8 mouse cellular contexts compared by ENCODE assay signal in genomic region chr9:62040008-62040608, GRCm38 (mm10). TPM values are rescaled to one million over a fixed set of nuclear protein-coding genes. Genes with fewer than 3 reads are reported as not detected.
A peak's percentile ranks its signal among the peaks of the same experiment; 100 is the strongest.
DNase-seq lines count a peak whose midpoint lies in the region; ATAC-seq and TF ChIP-seq lines count a peak whose summit lies in the region.

No protein-coding gene starts in this region.

- H3K27ac ChIP-seq in forebrain, embryonic 12.5 days: no peak overlapping the region
- no peak overlapping the region for H3K27ac ChIP-seq in heart, postnatal 0 days (ENCODE audit: low read depth)
- H3K27ac ChIP-seq in liver, postnatal 0 days (ENCODE audit: low read depth): no peak overlapping the region
- H3K27ac ChIP-seq in neural tube, embryonic 14.5 days (ENCODE audit: low read depth, low read length): no peak overlapping the region
- no peak overlapping the region for H3K27ac ChIP-seq in testis, adult 2 months (ENCODE audit: control insufficient read depth, insufficient read depth, low read depth, low read length)

- ATAC-seq in forebrain, embryonic 12.5 days (ENCODE audit: low FRiP score): peak; percentile 77; the same call in 1 of the 2 replicates
- peak; percentile 76 for ATAC-seq in heart, postnatal 0 days (ENCODE audit: insufficient read depth, low read depth)
- ATAC-seq in liver, postnatal 0 days: peak; percentile 40; the same call in 1 of the 2 replicates
- ATAC-seq in neural tube, embryonic 14.5 days (ENCODE audit: low read depth): peak; percentile 79; the same call in 1 of the 2 replicates

- no peaks in the 10 kb centered on the region; the same call in none of the 2 replicates for H3K27me3 ChIP-seq in forebrain, embryonic 12.5 days
- peaks cover 6% of the 10 kb centered on the region; the same call in 1 of the 2 replicates for H3K27me3 ChIP-seq in heart, postnatal 0 days (ENCODE audit: control insufficient read depth, insufficient read depth, low read length)
- H3K27me3 ChIP-seq in liver, postnatal 0 days (ENCODE audit: insufficient read depth, low read length): no peaks in the 10 kb centered on the region
- no peaks in the 10 kb centered on the region for H3K27me3 ChIP-seq in neural tube, embryonic 14.5 days (ENCODE audit: control insufficient read depth, insufficient read depth, low read length)
- H3K27me3 ChIP-seq in testis, adult 2 months (ENCODE audit: control insufficient read depth, insufficient read depth, low read length): no peaks in the 10 kb centered on the region

- TF ChIP-seq EP300 in heart, postnatal 0 days (IDR thresholded peaks at IDR 0.05; ENCODE audit: low read depth): no peak
- TF ChIP-seq EP300 in liver, postnatal 0 days (IDR thresholded peaks at IDR 0.05; ENCODE audit: low read depth): no peak

- peak; percentile 63 for DNase-seq in CD4-positive helper T cell, adult 2 months (ENCODE audit: low read depth, low spot score)
- DNase-seq in brain, embryonic 18.5 days (ENCODE audit: low read depth, low spot score): peak; percentile 60
- DNase-seq in heart, postnatal 0 days (ENCODE audit: low spot score): peak; percentile 82
- peak; percentile 95 to 96 for DNase-seq in kidney, postnatal 4 days
- peak; percentile 87 for DNase-seq in liver, postnatal 0 days

- no peak overlapping the region for H3K9ac ChIP-seq in forebrain, embryonic 12.5 days
- H3K9ac ChIP-seq in heart, postnatal 0 days (replicated peaks; ENCODE audit: low read depth, low read length): no peak overlapping the region
- H3K9ac ChIP-seq in liver, postnatal 0 days (replicated peaks): no peak overlapping the region
- H3K9ac ChIP-seq in neural tube, embryonic 14.5 days (replicated peaks; ENCODE audit: low read depth, low read length): no peak overlapping the region

- WGBS in forebrain, embryonic 12.5 days: 6% methylated on average over 20 of the region's 20 CpGs
- WGBS in heart, postnatal 0 days: 4% methylated on average over 20 of the region's 20 CpGs
- WGBS in liver, postnatal 0 days (ENCODE audit: insufficient replicate concordance): 7% methylated on average over 20 of the region's 20 CpGs
- 5% methylated on average over 20 of the region's 20 CpGs for WGBS in neural tube, embryonic 14.5 days

- H3K36me3 ChIP-seq in forebrain, embryonic 12.5 days (replicated peaks): no peaks in the 10 kb centered on the region
- no peaks in the 10 kb centered on the region for H3K36me3 ChIP-seq in heart, postnatal 0 days (replicated peaks; ENCODE audit: control insufficient read depth, insufficient read depth, low read length)
- no peaks in the 10 kb centered on the region for H3K36me3 ChIP-seq in liver, postnatal 0 days (replicated peaks; ENCODE audit: insufficient read depth, low read length)
- H3K36me3 ChIP-seq in neural tube, embryonic 14.5 days (ENCODE audit: control insufficient read depth, insufficient read depth, low read length): no peaks in the 10 kb centered on the region
- H3K36me3 ChIP-seq in testis, adult 2 months (ENCODE audit: control insufficient read depth, insufficient read depth, low read length): no peaks in the 10 kb centered on the region

- no peak for TF ChIP-seq POLR2A in testis, adult 2 months (IDR thresholded peaks at IDR 0.05; ENCODE audit: control insufficient read depth, low read depth, low read length)

- peak overlapping the region; percentile 15; the same call in 1 of the 2 replicates for H3K4me3 ChIP-seq in forebrain, embryonic 12.5 days (replicated peaks)
- no peak overlapping the region for H3K4me3 ChIP-seq in heart, postnatal 0 days (ENCODE audit: low read depth, low read length)
- H3K4me3 ChIP-seq in liver, postnatal 0 days (ENCODE audit: low read depth, low read length): no peak overlapping the region
- no peak overlapping the region for H3K4me3 ChIP-seq in neural tube, embryonic 14.5 days (ENCODE audit: low read depth, low read length)
- peak overlapping the region; percentile 52 for H3K4me3 ChIP-seq in testis, adult 2 months (ENCODE audit: control insufficient read depth, low read depth, low read length)

- TF ChIP-seq CTCF in heart, postnatal 0 days (IDR thresholded peaks at IDR 0.05; ENCODE audit: low read depth): peak; percentile 96
- peak; percentile 95 for TF ChIP-seq CTCF in liver, postnatal 0 days (IDR thresholded peaks at IDR 0.05; ENCODE audit: low read depth)
- peak; percentile 93; the same call in 1 of the 2 replicates for TF ChIP-seq CTCF in testis, adult 2 months (IDR thresholded peaks at IDR 0.05; ENCODE audit: control insufficient read depth, insufficient read depth, insufficient replicate concordance, low read depth, low read length)

- H3K4me1 ChIP-seq in forebrain, embryonic 12.5 days: peaks cover 2% of the 10 kb centered on the region; the same call in 1 of the 2 replicates
- H3K4me1 ChIP-seq in heart, postnatal 0 days (ENCODE audit: control insufficient read depth, insufficient read depth): no peaks in the 10 kb centered on the region
- no peaks in the 10 kb centered on the region for H3K4me1 ChIP-seq in liver, postnatal 0 days (ENCODE audit: insufficient read depth)
- H3K4me1 ChIP-seq in neural tube, embryonic 14.5 days (ENCODE audit: control insufficient read depth, insufficient read depth, low read length): no peaks in the 10 kb centered on the region
- H3K4me1 ChIP-seq in testis, adult 2 months (ENCODE audit: control insufficient read depth, insufficient read depth, low read length): no peaks in the 10 kb centered on the region; the same call in 1 of the 2 replicates

- no peaks in the 10 kb centered on the region for H3K9me3 ChIP-seq in forebrain, embryonic 12.5 days
- H3K9me3 ChIP-seq in heart, postnatal 0 days (replicated peaks; ENCODE audit: control insufficient read depth, low read length): no peaks in the 10 kb centered on the region
- no peaks in the 10 kb centered on the region for H3K9me3 ChIP-seq in liver, postnatal 0 days (ENCODE audit: low read length)
- no peaks in the 10 kb centered on the region for H3K9me3 ChIP-seq in neural tube, embryonic 14.5 days (ENCODE audit: control insufficient read depth, low read length)

- peak overlapping the region; percentile 36 for H3K4me2 ChIP-seq in forebrain, embryonic 12.5 days
- no peak overlapping the region for H3K4me2 ChIP-seq in heart, postnatal 0 days (ENCODE audit: low read depth, low read length)
- no peak overlapping the region for H3K4me2 ChIP-seq in liver, postnatal 0 days (ENCODE audit: low read depth, low read length)
- H3K4me2 ChIP-seq in neural tube, embryonic 14.5 days (ENCODE audit: low read depth, low read length): peak overlapping the region; percentile 31; the same call in 1 of the 2 replicates

RNA-seq across cellular contexts. Expression of gene Paqr5, which starts 13.5 kb away (rescaled TPM):
- polyA plus RNA-seq in forebrain, embryonic 12.5 days (2016; fragmentation: Nextera tagmentation; extraction: Ambion mirVana): 0.47 and 0.56 TPM in 2 replicates
- total RNA-seq in heart, postnatal 0 days (2014; rRNA removed; ENCODE audit: low replicate concordance): 5.1 TPM in 1 of 2 replicates, not detected in the other
- polyA plus RNA-seq in heart, postnatal 0 days (2015; fragmentation: Nextera tagmentation; extraction: Ambion mirVana): 0.15 and 0.18 TPM in 2 replicates
- 0.16 and 0.17 TPM in 2 replicates for polyA plus RNA-seq in liver, postnatal 0 days (2015; fragmentation: Nextera tagmentation; extraction: Ambion mirVana)
- 0.17 and 0.33 TPM in 2 replicates for polyA plus RNA-seq in neural tube, embryonic 14.5 days (2014; fragmentation: Nextera tagmentation; extraction: Ambion mirVana)
- 804 and 867 TPM in 2 replicates for polyA plus RNA-seq in testis, adult 2 months (2012; rRNA removed)

Comparison
In these comparisons a context has a peak if more than half of its experiments do, and no peak if none do; other contexts are left out.
1. H3K4me2 ChIP-seq: peak in forebrain, embryonic 12.5 days (single experiment) and neural tube, embryonic 14.5 days (single experiment); none in heart, postnatal 0 days (single experiment) and liver, postnatal 0 days (single experiment).
2. H3K4me3 ChIP-seq: peak in forebrain, embryonic 12.5 days (single experiment) and testis, adult 2 months (single experiment); none in heart, postnatal 0 days (single experiment), liver, postnatal 0 days (single experiment) and neural tube, embryonic 14.5 days (single experiment).
3. RNA of gene Paqr5, which starts 13.5 kb away (polyA plus RNA-seq): 804 to 867 TPM in testis, adult 2 months; 0.47 to 0.56 TPM in forebrain, embryonic 12.5 days, 0.15 to 0.18 TPM in heart, postnatal 0 days, 0.17 to 0.33 TPM in neural tube, embryonic 14.5 days and 0.16 to 0.17 TPM in liver, postnatal 0 days; every median in the first group is over 100 times any median in the second.
4. Peak in every context shown above with its lines, with median percentiles within 50 percentile points of each other: DNase-seq, ATAC-seq and CTCF ChIP-seq.